Mouse (Mus musculus) mesoderm, embryonic 11.5 days (tissue): Measurements from ENCODE around the gene Pam16.
A peak's percentile ranks its signal among the peaks of the same experiment; 100 is the strongest.

ENCODE experiments used
- DNase-seq: peaks from one replicate; pipeline ENCODE4 v3.0.0-alpha.2; 2012; ENCODE audit warnings: low read depth, low spot score

Pam16 gene

GRCm38 (mm10) chr16:4624481-4625110, at the start of gene Pam16:
Gene Pam16, minus strand, starts transcription at chr16:4624988.
- peak; percentile 95 for DNase-seq

GRCm38 (mm10) chr16:4674091-4674490, 49.3 kb upstream of the Pam16 start:
- no peak for DNase-seq

- no peak for DNase-seq
Observed at GRCm38 (mm10) chr16:4670317-4670716, 45.5 kb upstream of the Pam16 start.

- peak; percentile 91 for DNase-seq
Observed at GRCm38 (mm10) chr16:4667190-4667808, 42.5 kb upstream of the Pam16 start.

GRCm38 (mm10) chr16:4665726-4666125, 40.9 kb upstream of the Pam16 start:
- no peak for DNase-seq

GRCm38 (mm10) chr16:4663806-4664205, 39.0 kb upstream of the Pam16 start:
- no peak for DNase-seq

GRCm38 (mm10) chr16:4661605-4662004, 36.8 kb upstream of the Pam16 start:
- no peak for DNase-seq

GRCm38 (mm10) chr16:4659326-4659725, 34.5 kb upstream of the Pam16 start:
- no peak for DNase-seq

GRCm38 (mm10) chr16:4658781-4659245, 34.0 kb upstream of the Pam16 start:
- peak; percentile 87 for DNase-seq

GRCm38 (mm10) chr16:4656571-4657081, 31.8 kb upstream of the Pam16 start:
- no peak for DNase-seq

GRCm38 (mm10) chr16:4655764-4656570, 31.2 kb upstream of the Pam16 start:
- DNase-seq: no peak

- DNase-seq: no peak
Observed at GRCm38 (mm10) chr16:4655251-4655734, 30.5 kb upstream of the Pam16 start.

GRCm38 (mm10) chr16:4654706-4655105, 29.9 kb upstream of the Pam16 start:
- DNase-seq: no peak

- DNase-seq: peak; percentile 26
Observed at GRCm38 (mm10) chr16:4652707-4653416, 28.1 kb upstream of the Pam16 start.

- DNase-seq: peak; percentile 63
Observed at GRCm38 (mm10) chr16:4651624-4652023, 26.8 kb upstream of the Pam16 start.

- DNase-seq: no peak
Observed at GRCm38 (mm10) chr16:4651081-4651480, 26.3 kb upstream of the Pam16 start.

GRCm38 (mm10) chr16:4650161-4650560, 25.4 kb upstream of the Pam16 start:
- DNase-seq: no peak

- DNase-seq: no peak
Observed at GRCm38 (mm10) chr16:4649692-4650091, 24.9 kb upstream of the Pam16 start.

GRCm38 (mm10) chr16:4649211-4649610, 24.4 kb upstream of the Pam16 start:
- no peak for DNase-seq

- DNase-seq: no peak
Observed at GRCm38 (mm10) chr16:4648416-4649023, 23.7 kb upstream of the Pam16 start.

- no peak for DNase-seq
Observed at GRCm38 (mm10) chr16:4647651-4648141, 22.9 kb upstream of the Pam16 start.
